Mouse (Mus musculus): Measurements from ENCODE around the gene Fam19a1.

GRCm38 (mm10) chr6:96632243-96632642 is 519.3 kb downstream of the Fam19a1 start:
- TF ChIP-seq CTCF (IDR thresholded peaks at IDR 0.05; ENCODE audit: low read depth) (no peak), EP300 (IDR thresholded peaks at IDR 0.05; ENCODE audit: low read depth) (no peak)
